Mouse (Mus musculus) heart, adult 18-20 months (tissue): ENCODE measurements around the gene Mapk9. TPM values are rescaled to one million over a fixed set of nuclear protein-coding genes. Genes with fewer than 3 reads are reported as not detected.
"Not testable (repeated sequence)": the region's sequence is repeated elsewhere in the genome, so short reads cannot be mapped to it uniquely, and the experiment has no call there.

Source experiments
- DNase-seq, 2 experiments: peaks; one replicate each; pipeline ENCODE4 v3.0.0; 2021 to 2022; ENCODE audit warnings: mixed read lengths in 1 of 2
- long read RNA-seq, 2 experiments: library from polyadenylated mRNA; stranded (forward); transcript quantifications; one replicate each; pipeline ENCODE4 v2.0.0; 2021
- total RNA-seq, 2 experiments: library from RNA; stranded (reverse); gene quantifications; 2 replicates each; pipeline ENCODE4 v1.2.3; 2021

Mapk9 gene
- 10 to 100 TPM; 42.4 to 45.5 TPM for total RNA-seq
- long read RNA-seq, experiment 1, full-length matches to known transcripts: 22 of 37 reads
- long read RNA-seq, experiment 1, partial matches to known transcripts: 8 of 37 reads
- long read RNA-seq, experiment 1, other reads (novel, unspliced or antisense): 7 of 37 reads
- long read RNA-seq, experiment 2, full-length matches to known transcripts: 13 of 23 reads
- long read RNA-seq, experiment 2, partial matches to known transcripts: 3 of 23 reads
- long read RNA-seq, experiment 2, other reads (novel, unspliced or antisense): 7 of 23 reads

GRCm38 (mm10) chr11:49846401-49847070 lies at the start of gene Mapk9:
Gene Mapk9 (plus strand): TSS chr11:49846751.
- peak; percentile 98 for DNase-seq

GRCm38 (mm10) chr11:49798931-49799330 lies 47.6 kb upstream of the Mapk9 start:
- no peak for DNase-seq

- no peak for DNase-seq
These were observed 45.0 kb upstream of the Mapk9 start for GRCm38 (mm10) chr11:49801516-49801915.

- DNase-seq: no peak
These were observed 42.8 kb upstream of the Mapk9 start for GRCm38 (mm10) chr11:49803801-49804200.

- DNase-seq: no peak
These were observed 40.3 kb upstream of the Mapk9 start for GRCm38 (mm10) chr11:49806218-49806617.

- no peak for DNase-seq
These were observed 37.6 kb upstream of the Mapk9 start for GRCm38 (mm10) chr11:49808946-49809345.

GRCm38 (mm10) chr11:49810696-49811095 lies 35.9 kb upstream of the Mapk9 start:
- DNase-seq: not testable (repeated sequence)

GRCm38 (mm10) chr11:49811099-49811541 lies 35.4 kb upstream of the Mapk9 start:
- peak; percentile 60 to 86 for DNase-seq

- DNase-seq: no peak
These were observed 34.7 kb upstream of the Mapk9 start for GRCm38 (mm10) chr11:49811879-49812278.

- DNase-seq: no peak
These were observed 27.5 kb upstream of the Mapk9 start for GRCm38 (mm10) chr11:49818869-49819566.

- DNase-seq: no peak
These were observed 26.9 kb upstream of the Mapk9 start for GRCm38 (mm10) chr11:49819676-49820075.

- no peak for DNase-seq
These were observed 25.6 kb upstream of the Mapk9 start for GRCm38 (mm10) chr11:49820928-49821327.

- no peak for DNase-seq
These were observed 25.0 kb upstream of the Mapk9 start for GRCm38 (mm10) chr11:49821546-49821945.

- no peak for DNase-seq
These were observed 24.2 kb upstream of the Mapk9 start for GRCm38 (mm10) chr11:49822337-49822736.

- peak; percentile 65 to 91 for DNase-seq
These were observed 21.7 kb upstream of the Mapk9 start for GRCm38 (mm10) chr11:49824896-49825295.

GRCm38 (mm10) chr11:49827243-49827642 lies 19.3 kb upstream of the Mapk9 start:
- DNase-seq: no peak

GRCm38 (mm10) chr11:49829176-49829745 lies 17.3 kb upstream of the Mapk9 start:
- no peak for DNase-seq

GRCm38 (mm10) chr11:49831980-49832379 lies 14.6 kb upstream of the Mapk9 start:
- peak in 1 of 2 experiments; percentile 26 for DNase-seq

- no peak for DNase-seq
These were observed 13.6 kb upstream of the Mapk9 start for GRCm38 (mm10) chr11:49832962-49833361.

- no peak for DNase-seq
These were observed 12.3 kb upstream of the Mapk9 start for GRCm38 (mm10) chr11:49834248-49834647.

GRCm38 (mm10) chr11:49835257-49835956 lies 11.1 kb upstream of the Mapk9 start:
- no peak for DNase-seq
